Mouse (Mus musculus) myocyte (in vitro differentiated cells): Measurements from ENCODE around the gene Gm45713.
"Not testable (repeated sequence)": the region's sequence is repeated elsewhere in the genome, so short reads cannot be mapped to it uniquely, and the experiment has no call there.

Experiments
- CEBPB ChIP-seq: IDR thresholded peaks from 2 replicates; pipeline ENCODE4 v1.6.1; 2011; ENCODE audit warnings: mild to moderate bottlenecking, moderate library complexity; ENCODE audit not compliant: poor library complexity, insufficient read depth, severe bottlenecking
- E2F4 ChIP-seq: IDR thresholded peaks from one replicate; pipeline ENCODE4 v1.6.1; 2011; ENCODE audit warnings: mild to moderate bottlenecking, control low read depth, moderate library complexity; ENCODE audit not compliant: insufficient read depth
- MYOD1 ChIP-seq, 3 experiments: IDR thresholded peaks; one replicate each; pipeline ENCODE4 v1.6.1; 2011; ENCODE audit warnings: control low read depth in 2 of 3, low read depth in 2 of 3, mild to moderate bottlenecking in 2 of 3, moderate library complexity in 1 of 3; ENCODE audit not compliant: insufficient read length in 2 of 3, control insufficient read depth in 1 of 3
- MYOG ChIP-seq, 3 experiments: IDR thresholded peaks; one replicate each; pipeline ENCODE4 v1.6.1; 2011; ENCODE audit warnings: control low read depth in 2 of 3, low read depth in 2 of 3, mild to moderate bottlenecking in 2 of 3; ENCODE audit not compliant: insufficient read length in 2 of 3, control insufficient read depth in 1 of 3, insufficient read depth in 1 of 3
- POLR2A ChIP-seq: IDR thresholded peaks from one replicate; pipeline ENCODE4 v1.6.1; 2011; ENCODE audit warnings: low read depth, mild to moderate bottlenecking, control low read depth, moderate library complexity; ENCODE audit not compliant: insufficient read length
- POLR2AphosphoS2 ChIP-seq: IDR thresholded peaks from one replicate; pipeline ENCODE4 v1.6.1; 2011; ENCODE audit warnings: low read depth, control low read depth; ENCODE audit not compliant: insufficient read length
- TCF12 ChIP-seq: IDR thresholded peaks from one replicate; pipeline ENCODE4 v1.6.1; 2011; ENCODE audit warnings: mild to moderate bottlenecking, control low read depth; ENCODE audit not compliant: poor library complexity, insufficient read depth, severe bottlenecking
- TCF3 ChIP-seq: IDR thresholded peaks from one replicate; pipeline ENCODE4 v1.6.1; 2011; ENCODE audit warnings: low read depth, control low read depth; ENCODE audit not compliant: insufficient read length
- USF1 ChIP-seq: IDR thresholded peaks from one replicate; pipeline ENCODE4 v1.6.1; 2011; ENCODE audit warnings: low read depth, mild to moderate bottlenecking, control low read depth, moderate library complexity

- not testable (repeated sequence) for TF ChIP-seq TCF3; E2F4; POLR2A; POLR2AphosphoS2; MYOD1 (IDR thresholded peaks at IDR 0.05; ENCODE audit: control insufficient read depth in 1 of 3, insufficient read length in 2 of 3, low read depth in 2 of 3); USF1; CEBPB; MYOG (IDR thresholded peaks at IDR 0.05; ENCODE audit: control insufficient read depth in 1 of 3, insufficient read depth in 1 of 3, insufficient read length in 2 of 3, low read depth in 2 of 3); TCF12
Observed at GRCm38 (mm10) chr7:45095965-45096364, 40.1 kb downstream of the Gm45713 start.
